Mouse (Mus musculus) embryonic facial prominence, embryonic 12.5 days (tissue): ENCODE data around the gene Sypl2. TPM values are rescaled to one million over a fixed set of nuclear protein-coding genes. Genes with fewer than 3 reads are reported as not detected.

Experiments used
- ATAC-seq: fragments of 200-750 bp; cut with Nextera tagmentation; 2 replicates; pipeline ENCODE4 v1.8.0; 2017; ENCODE audit not compliant: insufficient number of reproducible peaks, insufficient read depth, low FRiP score, low TSS enrichment
- H3K27ac ChIP-seq: fragments of 300-500 bp; sonication (generic); 2 replicates; pipeline ENCODE4 v1.5.1; 2016; ENCODE audit warnings: mild to moderate bottlenecking
- H3K27me3 ChIP-seq: fragments of 300-500 bp; sonication (generic); 2 replicates; pipeline ENCODE4 v1.6.1; 2016; ENCODE audit warnings: mild to moderate bottlenecking, moderate library complexity
- H3K36me3 ChIP-seq: fragments of 300-500 bp; sonication (generic); 2 replicates; pipeline ENCODE4 v1.6.1; 2016; ENCODE audit warnings: mild to moderate bottlenecking
- H3K4me1 ChIP-seq: fragments of 300-500 bp; sonication (generic); 2 replicates; pipeline ENCODE4 v1.6.1; 2016
- H3K4me2 ChIP-seq: fragments of 300-500 bp; sonication (generic); replicated peaks from 2 replicates; pipeline ENCODE4 v1.6.1; 2016; ENCODE audit warnings: mild to moderate bottlenecking, moderate library complexity
- H3K4me3 ChIP-seq: fragments of 300-500 bp; sonication (generic); 2 replicates; pipeline ENCODE4 v1.5.1; 2016; ENCODE audit warnings: mild to moderate bottlenecking
- H3K9ac ChIP-seq: fragments of 300-500 bp; sonication (generic); 2 replicates; pipeline ENCODE4 v1.6.1; 2016; ENCODE audit warnings: mild to moderate bottlenecking, moderate library complexity
- H3K9me3 ChIP-seq: fragments of 300-500 bp; sonication (generic); 2 replicates; pipeline ENCODE4 v1.6.1; 2016; ENCODE audit warnings: mild to moderate bottlenecking, moderate library complexity
- WGBS: fragments of 180-500 bp; shearing (Covaris S2); methylation state at CpG from one replicate; pipeline ENCODE4 v1.1.7; 2016; 5-methylcytosine and 5-hydroxymethylcytosine counted together
- polyA plus RNA-seq: library from polyadenylated mRNA; unstranded; fragments of >200 nt; fragmentation: Nextera tagmentation; extraction: Ambion mirVana; gene quantifications from 2 replicates; pipeline ENCODE4 v1.2.1, GENCODE M21; 2016

The Sypl2 gene
- polyA plus RNA-seq, 1 experiment from 2014 or later: 1.1 TPM

DNA sequence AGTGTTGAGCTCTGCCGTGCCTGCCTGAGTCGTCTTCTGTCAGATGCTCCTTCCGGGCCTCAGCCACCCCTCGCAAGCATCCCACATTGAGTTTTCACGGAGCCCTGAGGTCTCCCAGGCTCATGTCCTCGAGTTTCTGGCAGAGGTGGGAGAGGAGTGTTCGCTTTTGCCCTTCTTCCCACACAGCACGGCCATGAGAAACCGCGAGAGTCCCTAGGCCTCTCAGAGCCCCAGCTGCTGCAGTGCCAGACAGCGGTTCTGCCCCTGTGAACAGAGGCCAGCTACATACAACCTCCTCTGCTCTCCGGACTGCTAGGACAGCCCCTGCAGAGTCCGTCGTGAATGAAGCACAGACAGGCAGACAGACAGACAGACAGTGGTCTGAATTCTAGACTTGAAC lies 58.9 kb downstream of the Sypl2 start:
- Histone ChIP-seq H3K4me1 (peaks cover 41% of the 10 kb centered on the region), H3K9ac (no peak overlapping the region), H3K9me3 (no peaks in the 10 kb centered on the region), H3K27ac (peak overlapping the region; percentile 74), H3K4me2 (0 out of 2 replicates have a peak overlapping the region, but pooled peaks have one; percentile 9), H3K27me3 (0 out of 2 replicates have a peak, but pooled peaks cover 5% of the 10 kb centered on the region), H3K4me3 (no peak overlapping the region), H3K36me3 (no peaks in the 10 kb centered on the region)
- 33% methylated on average over 14 of the region's 14 CpGs for WGBS
- no peak for ATAC-seq

GRCm38 (mm10) chr3:108166486-108167211 lies 59.8 kb downstream of the Sypl2 start:
- 3% methylated on average over 8 of the region's 11 CpGs for WGBS
- no peaks in the 10 kb centered on the region for H3K9me3 ChIP-seq
- no peak overlapping the region; the same call in none of the 2 replicates for H3K9ac ChIP-seq
- 0 out of 2 replicates have a peak overlapping the region, but pooled peaks have one; percentile 9 for H3K4me2 ChIP-seq
- 0 out of 2 replicates have a peak, but pooled peaks have one; percentile 42 for ATAC-seq
- H3K27me3 ChIP-seq: 0 out of 2 replicates have a peak, but pooled peaks cover 5% of the 10 kb centered on the region
- peaks cover 41% of the 10 kb centered on the region for H3K4me1 ChIP-seq
- no peaks in the 10 kb centered on the region for H3K36me3 ChIP-seq
- no peak overlapping the region for H3K4me3 ChIP-seq
- peak overlapping the region; percentile 74 for H3K27ac ChIP-seq

- H3K4me2 ChIP-seq: peak overlapping the region; percentile 44; the same call in 1 of the 2 replicates
- H3K4me1 ChIP-seq: peaks cover 41% of the 10 kb centered on the region
- peak overlapping the region; percentile 7; the same call in 1 of the 2 replicates for H3K9ac ChIP-seq
- ATAC-seq: no peak
- H3K27ac ChIP-seq: peak overlapping the region; percentile 74
- H3K4me3 ChIP-seq: no peak overlapping the region
- no peaks in the 10 kb centered on the region for H3K36me3 ChIP-seq
- no peaks in the 10 kb centered on the region for H3K9me3 ChIP-seq
- 0 out of 2 replicates have a peak, but pooled peaks cover 5% of the 10 kb centered on the region for H3K27me3 ChIP-seq
- WGBS: 12% methylated on average over 10 of the region's 10 CpGs
Measured at GRCm38 (mm10) chr3:108165532-108166315, 60.7 kb downstream of the Sypl2 start.

- Histone ChIP-seq H3K36me3 (no peaks in the 10 kb centered on the region), H3K27ac (no peak overlapping the region), H3K9ac (no peak overlapping the region), H3K4me2 (peak overlapping the region; percentile 44), H3K4me1 (peaks cover 41% of the 10 kb centered on the region), H3K27me3 (0 out of 2 replicates have a peak, but pooled peaks cover 5% of the 10 kb centered on the region), H3K9me3 (no peaks in the 10 kb centered on the region), H3K4me3 (no peak overlapping the region)
- WGBS: 15% methylated on average over 9 of the region's 9 CpGs
- ATAC-seq: no peak
Measured at GRCm38 (mm10) chr3:108164807-108165206, 61.6 kb downstream of the Sypl2 start.

GRCm38 (mm10) chr3:108164091-108164490 lies 62.4 kb downstream of the Sypl2 start:
- ATAC-seq: no peak
- no peaks in the 10 kb centered on the region for H3K36me3 ChIP-seq
- no peak overlapping the region for H3K4me3 ChIP-seq
- no peak overlapping the region for H3K27ac ChIP-seq
- H3K4me2 ChIP-seq: no peak overlapping the region
- 0 out of 2 replicates have a peak, but pooled peaks cover 5% of the 10 kb centered on the region for H3K27me3 ChIP-seq
- H3K4me1 ChIP-seq: peaks cover 38% of the 10 kb centered on the region
- 70% methylated on average over 5 of the region's 5 CpGs for WGBS
- H3K9ac ChIP-seq: no peak overlapping the region
- no peaks in the 10 kb centered on the region for H3K9me3 ChIP-seq

Other genes starting within 250 kb of the Sypl2 start
- 34.3 and 34.9 TPM in 2 replicates for gene Gstm2, start 240.2 kb downstream of the Sypl2 start, polyA plus RNA-seq
- 45.2 and 46.5 TPM in 2 replicates for gene Gstm1, start 208.7 kb downstream of the Sypl2 start, polyA plus RNA-seq
- gene Gstm4, start 181.8 kb downstream of the Sypl2 start, polyA plus RNA-seq: 14.4 and 16.6 TPM in 2 replicates
- 48.4 and 50.9 TPM in 2 replicates for gene Ampd2, start 140.0 kb downstream of the Sypl2 start, polyA plus RNA-seq
- 0.47 and 0.55 TPM in 2 replicates for gene Gnat2, start 133.9 kb downstream of the Sypl2 start, polyA plus RNA-seq
- gene Gnai3, start 80.5 kb downstream of the Sypl2 start, polyA plus RNA-seq: 196 and 207 TPM in 2 replicates
- 0.36 and 0.43 TPM in 2 replicates for gene Gpr61, start 71.8 kb downstream of the Sypl2 start, polyA plus RNA-seq
- 7.9 and 8.5 TPM in 2 replicates for gene Amigo1, start 40.3 kb downstream of the Sypl2 start, polyA plus RNA-seq
- gene Cyb561d1, start 25.4 kb downstream of the Sypl2 start, polyA plus RNA-seq: 2.6 and 2.7 TPM in 2 replicates
- 27.2 and 29.4 TPM in 2 replicates for gene Atxn7l2, start 15.7 kb downstream of the Sypl2 start, polyA plus RNA-seq
- gene Psma5, start 30.3 kb upstream of the Sypl2 start, polyA plus RNA-seq: 263 and 288 TPM in 2 replicates
- 15.8 and 18.2 TPM in 2 replicates for gene Sort1, start 57.4 kb upstream of the Sypl2 start, polyA plus RNA-seq
- gene Mybphl, start 138.3 kb upstream of the Sypl2 start, polyA plus RNA-seq: 0.13 and 0.18 TPM in 2 replicates
- gene Psrc1, start 157.2 kb upstream of the Sypl2 start, polyA plus RNA-seq: 73.4 and 78.1 TPM in 2 replicates
- gene Celsr2, start 188.9 kb upstream of the Sypl2 start, polyA plus RNA-seq: 9.5 and 11.0 TPM in 2 replicates
- gene Sars, start 218.6 kb upstream of the Sypl2 start, polyA plus RNA-seq: 125 and 127 TPM in 2 replicates